Mouse (Mus musculus): ENCODE results near the gene Ptprn2. TPM values are rescaled to one million over a fixed set of nuclear protein-coding genes. Genes with fewer than 3 reads are reported as not detected.

The Ptprn2 gene
- polyA plus RNA-seq, 1 experiment from 2014 or later = 6.9 TPM

DNA sequence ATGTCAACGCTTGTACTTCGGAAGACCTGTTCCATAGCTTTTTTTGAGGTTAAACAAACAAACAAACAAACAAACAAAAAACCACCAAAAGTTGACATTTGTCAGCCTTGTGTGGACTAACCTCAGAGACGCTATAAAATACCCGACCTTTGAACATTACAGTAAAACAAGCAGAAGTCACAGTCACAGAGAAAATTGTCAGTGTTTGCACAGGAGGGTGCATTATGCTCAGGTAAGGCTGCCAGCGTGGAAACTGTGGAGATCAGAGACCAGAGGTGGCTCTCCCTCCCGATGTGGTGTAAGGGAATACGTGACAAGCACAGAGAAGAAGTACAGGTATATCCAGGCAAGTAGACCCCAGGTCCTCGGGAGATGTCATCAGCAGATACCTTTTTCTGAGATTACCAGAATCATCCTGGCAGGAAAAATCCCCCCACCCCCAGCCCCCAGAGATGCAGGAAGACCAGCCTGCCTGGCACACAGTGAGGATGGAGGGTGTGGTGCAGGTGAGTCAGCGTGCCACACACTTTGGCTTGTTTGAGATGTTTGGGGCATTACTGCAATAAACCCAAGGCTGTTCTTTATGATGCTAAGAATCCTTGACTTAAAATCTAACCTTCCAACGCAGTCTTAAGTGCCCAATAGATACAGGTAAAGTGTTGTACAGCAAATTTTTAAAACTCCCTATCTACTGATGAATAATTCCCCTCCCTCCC is 136.0 kb downstream of the Ptprn2 start:
- Histone ChIP-seq H3K27me3 (ENCODE audit: control insufficient read depth, insufficient read depth, low read length) (no peaks in the 10 kb centered on the region), H3K4me2 (replicated peaks; ENCODE audit: low read depth, low read length) (no peak overlapping the region), H3K4me3 (ENCODE audit: low read depth, low read length) (no peak overlapping the region), H3K27ac (ENCODE audit: low read depth, low read length) (no peak overlapping the region), H3K9ac (ENCODE audit: low read depth, low read length) (no peak overlapping the region), H3K36me3 (ENCODE audit: control insufficient read depth, insufficient read depth, low read length) (no peaks in the 10 kb centered on the region), H3K4me1 (replicated peaks; ENCODE audit: control insufficient read depth, insufficient read depth, low read length) (no peaks in the 10 kb centered on the region), H3K9me3 (ENCODE audit: control insufficient read depth, low read length) (no peaks in the 10 kb centered on the region)
- no peak for ATAC-seq (ENCODE audit: low FRiP score)
- DNase-seq (ENCODE audit: low spot score) = no peak
- WGBS = 83% methylated on average over 10 of the region's 10 CpGs

DNA sequence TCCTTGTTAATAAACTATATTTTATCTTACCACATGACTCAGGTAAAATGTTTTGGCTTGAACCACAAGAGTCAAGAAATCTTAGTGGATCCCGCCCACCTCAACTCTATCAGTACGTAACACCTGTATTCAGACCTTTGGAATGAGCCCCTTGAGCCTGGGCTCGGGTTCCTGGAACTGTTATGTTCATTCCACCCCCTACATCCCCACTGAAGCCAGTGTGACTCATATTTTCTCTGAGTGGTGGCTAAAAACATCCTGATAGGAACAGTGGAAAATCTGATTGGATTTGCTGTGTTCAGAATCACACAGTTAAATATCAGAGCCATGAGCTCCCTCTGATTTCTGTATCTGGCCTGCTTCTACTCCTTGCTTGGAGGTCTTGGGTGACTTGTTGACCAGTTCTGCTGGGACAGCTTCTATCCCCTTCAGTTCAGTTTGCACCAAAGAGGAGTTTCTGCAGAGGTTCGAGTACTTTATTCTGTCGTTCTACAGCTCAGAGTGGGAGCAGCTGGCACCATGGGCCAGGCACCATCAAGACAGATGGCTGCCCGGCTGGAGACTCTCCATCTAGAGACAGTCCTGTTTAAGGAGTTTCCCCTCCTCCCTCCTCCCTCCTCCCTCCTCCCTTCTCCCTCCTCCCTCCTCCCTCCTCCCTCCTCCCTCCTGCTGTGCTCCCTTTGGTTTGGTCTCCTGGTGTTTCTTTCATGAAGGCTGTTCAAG is 137.3 kb downstream of the Ptprn2 start:
- 70% methylated on average over 6 of the region's 6 CpGs for WGBS

GRCm38 (mm10) chr12:116625391-116626281 is 140.1 kb downstream of the Ptprn2 start:
- peak; percentile 79 for DNase-seq (ENCODE audit: low spot score)
- peak; percentile 55; the same call in 1 of the 2 replicates for ATAC-seq (ENCODE audit: low FRiP score)
- no peak overlapping the region for H3K4me3 ChIP-seq (ENCODE audit: low read depth, low read length)
- H3K27ac ChIP-seq (ENCODE audit: low read depth, low read length) = no peak overlapping the region
- H3K27me3 ChIP-seq (ENCODE audit: control insufficient read depth, insufficient read depth, low read length) = no peaks in the 10 kb centered on the region
- no peak overlapping the region for H3K4me2 ChIP-seq (replicated peaks; ENCODE audit: low read depth, low read length)
- H3K36me3 ChIP-seq (ENCODE audit: control insufficient read depth, insufficient read depth, low read length) = no peaks in the 10 kb centered on the region
- no peak overlapping the region for H3K9ac ChIP-seq (ENCODE audit: low read depth, low read length)
- no peaks in the 10 kb centered on the region for H3K4me1 ChIP-seq (replicated peaks; ENCODE audit: control insufficient read depth, insufficient read depth, low read length)
- 56% methylated on average over 9 of the region's 9 CpGs for WGBS
- no peaks in the 10 kb centered on the region for H3K9me3 ChIP-seq (ENCODE audit: control insufficient read depth, low read length)

More for the DNA sequence above, 137.3 kb downstream of the Ptprn2 start:
- Histone ChIP-seq H3K4me2 (replicated peaks; ENCODE audit: low read depth, low read length) (no peak overlapping the region), H3K27ac (ENCODE audit: low read depth, low read length) (no peak overlapping the region), H3K27me3 (ENCODE audit: control insufficient read depth, insufficient read depth, low read length) (no peaks in the 10 kb centered on the region), H3K9me3 (ENCODE audit: control insufficient read depth, low read length) (no peaks in the 10 kb centered on the region), H3K9ac (ENCODE audit: low read depth, low read length) (no peak overlapping the region), H3K4me3 (ENCODE audit: low read depth, low read length) (no peak overlapping the region), H3K36me3 (ENCODE audit: control insufficient read depth, insufficient read depth, low read length) (no peaks in the 10 kb centered on the region), H3K4me1 (replicated peaks; ENCODE audit: control insufficient read depth, insufficient read depth, low read length) (no peaks in the 10 kb centered on the region)
- ATAC-seq (ENCODE audit: low FRiP score) (no peak), DNase-seq (ENCODE audit: low spot score) (no peak)

DNA sequence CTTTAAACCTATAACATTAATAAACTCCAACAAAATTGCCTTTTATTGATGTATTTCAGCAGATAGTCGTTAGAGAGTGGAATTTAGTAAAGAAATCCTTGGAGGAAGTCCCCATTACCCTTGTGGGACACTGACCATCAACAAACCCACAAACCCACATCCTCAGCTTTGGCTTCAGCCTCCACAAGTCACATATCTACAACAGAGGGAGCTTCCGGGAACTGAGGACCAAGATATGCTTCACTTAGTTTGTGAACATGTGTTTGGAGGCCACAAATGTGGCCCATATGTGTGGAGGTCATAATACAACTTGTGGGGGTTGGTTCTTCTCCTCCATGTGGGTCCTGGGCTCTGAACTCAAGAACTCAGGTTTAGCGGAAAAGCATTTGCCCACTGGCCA is 143.5 kb downstream of the Ptprn2 start:
- Histone ChIP-seq H3K27me3 (ENCODE audit: control insufficient read depth, insufficient read depth, low read length) (no peaks in the 10 kb centered on the region), H3K4me3 (ENCODE audit: low read depth, low read length) (no peak overlapping the region), H3K4me2 (replicated peaks; ENCODE audit: low read depth, low read length) (no peak overlapping the region), H3K4me1 (replicated peaks; ENCODE audit: control insufficient read depth, insufficient read depth, low read length) (no peaks in the 10 kb centered on the region), H3K27ac (ENCODE audit: low read depth, low read length) (no peak overlapping the region), H3K36me3 (ENCODE audit: control insufficient read depth, insufficient read depth, low read length) (no peaks in the 10 kb centered on the region), H3K9ac (ENCODE audit: low read depth, low read length) (no peak overlapping the region), H3K9me3 (ENCODE audit: control insufficient read depth, low read length) (no peaks in the 10 kb centered on the region)
- no peak for ATAC-seq (ENCODE audit: low FRiP score)
- 81% methylated on average over 3 of the region's 3 CpGs for WGBS
- DNase-seq (ENCODE audit: low spot score) = no peak

GRCm38 (mm10) chr12:116637498-116637897 is 152.0 kb downstream of the Ptprn2 start:
- Histone ChIP-seq H3K4me1 (replicated peaks; ENCODE audit: control insufficient read depth, insufficient read depth, low read length) (no peaks in the 10 kb centered on the region), H3K27me3 (ENCODE audit: control insufficient read depth, insufficient read depth, low read length) (no peaks in the 10 kb centered on the region), H3K4me2 (replicated peaks; ENCODE audit: low read depth, low read length) (no peak overlapping the region), H3K27ac (ENCODE audit: low read depth, low read length) (no peak overlapping the region), H3K9me3 (ENCODE audit: control insufficient read depth, low read length) (no peaks in the 10 kb centered on the region), H3K4me3 (ENCODE audit: low read depth, low read length) (no peak overlapping the region), H3K9ac (ENCODE audit: low read depth, low read length) (no peak overlapping the region), H3K36me3 (ENCODE audit: control insufficient read depth, insufficient read depth, low read length) (no peaks in the 10 kb centered on the region)
- 72% methylated on average over 2 of the region's 2 CpGs for WGBS
- ATAC-seq (ENCODE audit: low FRiP score) (no peak), DNase-seq (ENCODE audit: low spot score) (no peak)

GRCm38 (mm10) chr12:116640871-116641270 is 155.4 kb downstream of the Ptprn2 start:
- no peak overlapping the region for H3K9ac ChIP-seq (ENCODE audit: low read depth, low read length)
- 21% methylated on average over 4 of the region's 4 CpGs for WGBS
- ATAC-seq (ENCODE audit: low FRiP score) (no peak), DNase-seq (ENCODE audit: low spot score) (no peak)
- H3K4me3 ChIP-seq (ENCODE audit: low read depth, low read length) = no peak overlapping the region
- H3K4me2 ChIP-seq (replicated peaks; ENCODE audit: low read depth, low read length) = no peak overlapping the region
- no peak overlapping the region for H3K27ac ChIP-seq (ENCODE audit: low read depth, low read length)
- no peaks in the 10 kb centered on the region for H3K36me3 ChIP-seq (ENCODE audit: control insufficient read depth, insufficient read depth, low read length)
- no peaks in the 10 kb centered on the region for H3K4me1 ChIP-seq (replicated peaks; ENCODE audit: control insufficient read depth, insufficient read depth, low read length)
- no peaks in the 10 kb centered on the region for H3K27me3 ChIP-seq (ENCODE audit: control insufficient read depth, insufficient read depth, low read length)
- no peaks in the 10 kb centered on the region for H3K9me3 ChIP-seq (ENCODE audit: control insufficient read depth, low read length)

DNA sequence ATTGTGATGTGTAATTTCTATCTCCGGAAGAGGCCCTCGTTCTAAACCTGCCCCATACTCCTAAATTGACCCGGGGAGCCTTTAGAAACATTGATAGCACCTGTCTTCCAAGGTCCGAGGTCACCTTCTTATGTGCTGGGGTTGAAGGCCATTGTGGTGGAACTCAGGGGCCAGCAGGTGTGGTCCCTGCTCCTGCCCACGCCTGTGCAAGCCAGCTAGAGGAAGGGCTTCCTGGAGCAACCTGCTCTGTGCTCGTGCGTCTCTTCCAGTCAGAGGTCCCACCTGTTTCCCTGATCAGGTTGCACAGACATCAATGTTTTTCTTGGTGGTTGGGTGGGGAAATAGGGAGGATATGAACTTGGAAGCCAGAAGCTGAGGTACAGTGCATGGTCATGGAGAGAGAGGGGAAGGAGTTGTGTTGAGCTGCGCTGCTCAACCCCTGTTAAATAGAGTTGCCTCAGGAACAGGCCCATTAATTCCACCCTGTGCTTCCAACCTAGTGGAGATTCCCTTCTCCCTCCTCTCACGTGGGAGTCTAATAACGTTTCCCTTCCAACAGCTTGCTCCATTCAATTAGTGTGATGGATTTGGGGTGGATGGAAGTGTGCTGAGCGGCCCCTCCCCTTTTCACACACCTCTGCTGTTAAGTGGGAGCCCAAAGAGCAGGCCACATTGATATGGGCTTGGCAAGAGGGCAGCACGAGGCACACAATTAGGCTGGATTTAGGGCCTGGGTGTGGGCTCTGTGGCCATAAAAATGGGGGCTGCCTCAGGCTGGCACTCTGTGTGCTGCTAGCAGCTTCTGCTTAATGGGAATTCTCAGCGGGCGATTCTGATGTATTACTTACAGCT is 156.0 kb downstream of the Ptprn2 start:
- Histone ChIP-seq H3K9ac (ENCODE audit: low read depth, low read length) (no peak overlapping the region), H3K27ac (ENCODE audit: low read depth, low read length) (0 out of 2 replicates have a peak overlapping the region, but pooled peaks have one; percentile 14), H3K4me2 (replicated peaks; ENCODE audit: low read depth, low read length) (no peak overlapping the region), H3K4me3 (ENCODE audit: low read depth, low read length) (no peak overlapping the region), H3K36me3 (ENCODE audit: control insufficient read depth, insufficient read depth, low read length) (no peaks in the 10 kb centered on the region), H3K27me3 (ENCODE audit: control insufficient read depth, insufficient read depth, low read length) (no peaks in the 10 kb centered on the region), H3K4me1 (replicated peaks; ENCODE audit: control insufficient read depth, insufficient read depth, low read length) (no peaks in the 10 kb centered on the region), H3K9me3 (ENCODE audit: control insufficient read depth, low read length) (no peaks in the 10 kb centered on the region)
- 38% methylated on average over 14 of the region's 14 CpGs for WGBS
- DNase-seq (ENCODE audit: low spot score) (no peak), ATAC-seq (ENCODE audit: low FRiP score) (peak; percentile 83)

- 72% methylated on average over 4 of the region's 4 CpGs for WGBS
- Histone ChIP-seq H3K27me3 (ENCODE audit: control insufficient read depth, insufficient read depth, low read length) (no peaks in the 10 kb centered on the region), H3K27ac (ENCODE audit: low read depth, low read length) (no peak overlapping the region), H3K9me3 (ENCODE audit: control insufficient read depth, low read length) (no peaks in the 10 kb centered on the region), H3K4me1 (replicated peaks; ENCODE audit: control insufficient read depth, insufficient read depth, low read length) (no peaks in the 10 kb centered on the region), H3K36me3 (ENCODE audit: control insufficient read depth, insufficient read depth, low read length) (no peaks in the 10 kb centered on the region), H3K4me2 (replicated peaks; ENCODE audit: low read depth, low read length) (no peak overlapping the region), H3K9ac (ENCODE audit: low read depth, low read length) (no peak overlapping the region), H3K4me3 (ENCODE audit: low read depth, low read length) (no peak overlapping the region)
- DNase-seq (ENCODE audit: low spot score) = no peak
- ATAC-seq (ENCODE audit: low FRiP score) = peak; percentile 38; the same call in 1 of the 2 replicates
Observed at GRCm38 (mm10) chr12:116642191-116642549, 156.7 kb downstream of the Ptprn2 start.

Measured in hindbrain, embryonic 11.5 days (tissue).